Mouse (Mus musculus) megakaryocyte, embryonic 14.5 days (primary cell): ENCODE measurements at regions not wholly inside any gene's neighbourhood (a gene's known extent, or its start where the extent isn't known, plus 50 kb on each side); places are given as distances from the start of the nearest gene placed in this dataset.

Experiments
- FLI1 ChIP-seq: IDR thresholded peaks from 2 replicates; pipeline ENCODE4 v1.6.1; 2012; ENCODE audit warnings: low read length, inconsistent platforms, mixed read lengths
- GATA1 ChIP-seq: IDR thresholded peaks from 3 replicates; pipeline ENCODE4 v1.6.1; 2012; ENCODE audit warnings: mixed read lengths, low read length, inconsistent platforms, borderline replicate concordance

DNA sequence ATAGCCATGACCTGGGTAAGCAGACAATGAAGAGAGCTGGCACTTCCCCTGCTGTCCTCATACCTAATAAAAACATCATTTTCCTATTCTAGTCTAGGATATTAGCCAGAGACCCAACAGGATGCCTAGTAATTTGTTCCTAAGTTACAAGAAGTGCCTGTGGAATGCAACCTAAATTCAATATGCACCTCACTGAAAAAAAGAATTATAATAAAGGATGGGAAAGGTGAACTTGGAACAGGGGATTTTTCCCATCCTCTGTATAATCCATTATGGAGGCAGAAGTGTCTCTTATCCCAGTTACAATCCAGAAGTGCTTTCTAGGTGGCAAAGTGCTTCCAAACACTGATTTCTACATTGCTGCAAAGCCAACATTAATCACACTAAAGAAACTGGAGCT, 79.8 kb upstream of the Akt3 start:
- TF ChIP-seq GATA1: no peak
- no peak for TF ChIP-seq FLI1
